Comparison of ENCODE assay signal across 41 mouse cellular contexts in the genomic region with DNA sequence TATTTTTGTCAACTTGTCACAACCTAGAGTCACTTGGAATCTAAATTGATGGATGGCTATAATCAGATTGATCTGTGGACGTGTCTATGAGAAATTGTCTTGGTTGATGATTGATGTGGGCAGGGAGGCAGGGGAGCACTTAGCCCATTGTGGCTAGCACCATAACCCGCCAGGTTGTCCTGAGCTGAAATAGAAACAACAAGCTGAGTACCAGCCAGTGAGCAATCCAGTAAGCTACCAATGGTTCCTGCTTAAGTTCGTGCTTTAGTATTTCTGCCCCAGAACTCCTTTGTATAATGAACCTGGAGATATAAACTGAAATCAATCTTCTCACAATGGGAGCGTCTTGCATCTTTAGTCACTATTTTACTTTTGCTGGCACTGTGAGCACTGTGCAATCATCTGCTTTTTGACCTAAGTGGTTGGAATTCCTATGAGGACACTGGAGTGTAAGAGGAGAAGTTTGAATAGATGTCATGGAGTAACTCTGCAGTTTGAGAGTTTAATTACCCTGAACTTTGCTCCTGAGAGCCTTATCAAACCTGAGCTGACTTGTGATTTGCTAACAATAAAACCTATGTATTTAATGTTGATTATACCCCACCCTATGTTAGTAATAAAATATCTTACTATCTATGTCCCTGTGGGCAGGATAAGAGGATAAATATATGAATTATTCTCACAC. TPM values are rescaled to one million over a fixed set of nuclear protein-coding genes. Genes with fewer than 3 reads are reported as not detected.
"Had no signal": no experiment of that assay in that cellular context is flagged by ENCODE, and none has a peak within 500 bp of the region (broad histone marks: within the 10 kb centered on the region; RNA-seq: fewer than 3 reads in every experiment).

No protein-coding gene starts in this region.

- H3K36me3 ChIP-seq: heart, embryonic 10.5 days; heart, embryonic 12.5 days; hindbrain, embryonic 12.5 days; limb, embryonic 13.5 days; limb, embryonic 15.5 days; liver, embryonic 13.5 days; liver, embryonic 15.5 days had no signal

- DNase-seq: gastrocnemius, postnatal 14 days; gastrocnemius, postnatal 36 days; heart, adult 18-20 months; heart, postnatal 10 days; kidney, adult 18-20 months; kidney, adult 8-10 months; kidney, postnatal 10 days; kidney, postnatal 25 days; kidney, postnatal 4 days; layer of hippocampus, adult 9-11 months; layer of hippocampus, postnatal 36 days; left cerebral cortex, postnatal 4 days; liver, embryonic 13.5 days had no signal

- H3K4me2 ChIP-seq: heart, embryonic 12.5 days; hindbrain, embryonic 12.5 days; hindbrain, embryonic 14.5 days; limb, embryonic 13.5 days; limb, embryonic 15.5 days; liver, embryonic 11.5 days; liver, embryonic 13.5 days; liver, embryonic 15.5 days had no signal

- H3K27ac ChIP-seq: heart, embryonic 10.5 days; hindbrain, embryonic 12.5 days; hindbrain, embryonic 14.5 days; limb, embryonic 13.5 days; limb, embryonic 15.5 days; liver, embryonic 13.5 days; liver, embryonic 15.5 days had no signal

- H3K4me1 ChIP-seq: hindbrain, embryonic 12.5 days; limb, embryonic 13.5 days; limb, embryonic 15.5 days; liver, embryonic 13.5 days; liver, embryonic 15.5 days had no signal

- ATAC-seq: forebrain, embryonic 16.5 days; hindbrain, embryonic 16.5 days; inflammation-experienced regulatory T-cells, adult 6 months had no signal

- H3K4me3 ChIP-seq: heart, embryonic 10.5 days; heart, embryonic 12.5 days; hindbrain, embryonic 12.5 days; limb, embryonic 13.5 days; limb, embryonic 15.5 days; liver, embryonic 13.5 days; liver, embryonic 15.5 days had no signal

- H3K9me3 ChIP-seq: heart, embryonic 10.5 days; heart, embryonic 12.5 days; hindbrain, embryonic 12.5 days; limb, embryonic 13.5 days; limb, embryonic 15.5 days; liver, embryonic 13.5 days; liver, embryonic 15.5 days had no signal

- H3K27me3 ChIP-seq: heart, embryonic 12.5 days; hindbrain, embryonic 12.5 days; limb, embryonic 13.5 days; limb, embryonic 15.5 days; liver, embryonic 13.5 days; liver, embryonic 15.5 days had no signal

- H3K9ac ChIP-seq: heart, embryonic 12.5 days; hindbrain, embryonic 12.5 days; hindbrain, embryonic 14.5 days; limb, embryonic 13.5 days; limb, embryonic 15.5 days; liver, embryonic 13.5 days; liver, embryonic 15.5 days had no signal

RNA-seq across cellular contexts. Expression of gene Fam162b, which starts 19.6 kb away (rescaled TPM):
- total RNA-seq: gastrocnemius, adult 18-20 months; gastrocnemius, adult 8-10 months; gastrocnemius, postnatal 14 days; gastrocnemius, postnatal 36 days; heart, adult 18-20 months; heart, adult 8-10 months; heart, postnatal 10 days; heart, postnatal 25 days; hematopoietic stem cell, adult 5-6 weeks; layer of hippocampus, adult 18-20 months; layer of hippocampus, adult 8-10 months; layer of hippocampus, postnatal 14 days; layer of hippocampus, postnatal 36 days; left cerebral cortex, adult 18-20 months; left cerebral cortex, adult 8-10 months; left cerebral cortex, postnatal 10 days; left cerebral cortex, postnatal 25 days had no signal
- polyA plus RNA-seq: frontal cortex, adult 2 months; gonadal fat pad, adult 2 months; heart, embryonic 12.5 days; heart, embryonic 14.5 days; inflammation-experienced regulatory T-cells, adult 6 months; limb, embryonic 11.5 days; liver, embryonic 13.5 days; liver, embryonic 15.5 days had no signal

RNA-seq across cellular contexts. Expression of gene Gprc6a, which starts 21.4 kb away (rescaled TPM):
- total RNA-seq: gastrocnemius, adult 18-20 months; gastrocnemius, adult 8-10 months; gastrocnemius, postnatal 14 days; gastrocnemius, postnatal 36 days; heart, adult 18-20 months; heart, adult 8-10 months; heart, postnatal 10 days; heart, postnatal 25 days; hematopoietic stem cell, adult 5-6 weeks; layer of hippocampus, adult 18-20 months; layer of hippocampus, adult 8-10 months; layer of hippocampus, postnatal 14 days; layer of hippocampus, postnatal 36 days; left cerebral cortex, adult 18-20 months; left cerebral cortex, adult 8-10 months; left cerebral cortex, postnatal 10 days; left cerebral cortex, postnatal 25 days; left cerebral cortex, postnatal 4 days had no signal
- polyA plus RNA-seq: forebrain, embryonic 16.5 days; frontal cortex, adult 2 months; gonadal fat pad, adult 2 months; heart, embryonic 10.5 days; heart, embryonic 12.5 days; heart, embryonic 14.5 days; hindbrain, embryonic 12.5 days; hindbrain, embryonic 14.5 days; hindbrain, embryonic 16.5 days; inflammation-experienced regulatory T-cells, adult 6 months; kidney, embryonic 14.5 days; limb, embryonic 11.5 days; limb, embryonic 13.5 days; liver, embryonic 11.5 days; liver, embryonic 13.5 days had no signal
